Mouse (Mus musculus): ENCODE measurements around the gene C8b.
A peak's percentile ranks its signal among the peaks of the same experiment; 100 is the strongest.

C8b gene

DNA sequence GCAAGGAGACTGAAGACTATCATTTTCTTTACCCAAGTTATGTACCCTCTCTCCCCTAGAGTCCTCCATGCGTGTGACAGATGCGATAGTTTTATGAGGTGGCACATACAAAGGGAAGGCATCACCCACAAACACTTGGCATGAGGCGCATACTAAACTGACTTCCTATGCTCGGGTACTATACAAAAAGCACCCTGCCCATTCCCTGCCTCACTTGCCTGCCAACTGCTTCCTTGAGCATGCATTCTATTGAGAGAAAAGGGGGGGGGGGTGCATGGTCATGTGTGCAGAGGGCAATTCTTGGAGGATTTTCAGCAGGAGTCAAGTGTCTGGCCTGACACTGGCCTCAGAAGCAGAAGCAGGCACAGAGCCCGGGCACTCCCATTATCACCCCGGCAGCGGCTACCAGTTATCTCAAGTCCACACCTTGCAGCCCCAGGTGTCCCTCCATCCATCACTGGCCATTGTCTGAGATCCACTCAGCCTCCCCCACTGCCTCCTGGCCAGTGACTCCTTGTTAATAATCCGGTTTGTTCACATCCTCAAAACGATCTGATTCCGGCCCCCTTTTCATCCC, 44.7 kb downstream of the C8b start:
- no peak for DNase-seq

DNA sequence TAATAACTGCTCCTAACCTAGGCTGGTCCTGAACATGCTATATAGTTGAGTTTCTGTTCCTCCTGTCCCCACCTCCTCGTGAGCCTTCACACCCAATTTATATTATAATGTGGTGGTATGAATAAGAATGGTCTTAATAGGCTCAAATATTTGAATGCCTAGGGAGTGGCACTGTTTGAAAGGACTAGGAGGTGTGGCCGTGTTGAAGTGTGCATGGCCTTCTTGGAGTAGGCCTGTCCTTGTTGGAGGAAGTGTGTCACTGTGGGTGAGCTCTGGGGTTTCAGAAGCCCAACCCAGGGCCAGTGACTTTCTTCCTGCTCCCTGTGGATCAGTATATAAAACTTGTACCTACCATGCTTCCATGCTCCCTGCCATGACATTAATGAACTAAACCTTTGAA, 47.5 kb downstream of the C8b start:
- DNase-seq, result no peak

- DNase-seq, result no peak
Observed at GRCm38 (mm10) chr4:104816519-104817232, 50.6 kb downstream of the C8b start.

- no peak for DNase-seq
Observed at GRCm38 (mm10) chr4:104817509-104817908, 51.4 kb downstream of the C8b start.

DNA sequence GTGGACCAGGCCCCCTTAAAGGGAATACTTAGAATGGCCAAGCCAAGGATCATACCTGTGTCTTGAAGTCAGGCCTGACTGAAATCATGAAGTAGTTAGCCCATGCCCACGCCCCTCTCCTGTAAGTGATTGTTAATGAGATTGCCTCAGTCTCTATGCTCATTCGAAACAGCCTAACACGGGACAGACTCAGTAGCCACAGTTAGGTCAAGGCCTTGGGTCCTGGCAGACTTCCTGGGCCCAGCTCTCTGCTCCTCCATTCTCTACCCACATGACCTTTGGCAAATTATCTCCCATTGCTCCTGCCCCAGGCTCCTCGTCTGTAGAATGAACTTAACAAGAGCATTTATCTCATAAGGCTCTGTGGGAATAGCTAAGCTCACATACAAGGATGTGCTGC, 52.9 kb downstream of the C8b start:
- DNase-seq, result no peak

- no peak for DNase-seq
Observed at GRCm38 (mm10) chr4:104819891-104820290, 53.8 kb downstream of the C8b start.

DNA sequence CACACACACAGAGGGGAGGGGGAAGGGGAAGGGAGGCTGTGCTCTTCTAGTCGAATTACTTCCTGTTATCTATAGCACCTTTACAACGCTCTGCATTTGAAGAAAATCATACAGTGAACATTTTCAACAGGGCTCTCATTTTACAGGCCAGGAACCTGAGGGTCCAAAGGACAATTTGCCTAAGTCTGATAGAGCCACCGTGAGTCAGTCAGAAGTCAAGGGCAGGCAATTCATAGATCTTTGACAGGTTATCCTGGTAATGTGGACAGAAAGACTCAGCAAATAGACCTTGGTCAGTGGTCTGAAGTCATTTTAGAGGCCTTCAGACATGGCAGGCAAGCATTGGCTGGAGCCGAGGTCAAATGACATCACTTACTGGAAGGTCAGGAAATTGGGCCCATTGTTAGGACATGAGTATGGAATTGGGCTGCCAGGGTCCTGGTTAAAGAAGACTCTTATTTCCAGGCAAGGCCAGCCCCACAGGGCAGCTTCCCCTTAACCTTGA, 57.5 kb downstream of the C8b start:
- no peak for DNase-seq

DNA sequence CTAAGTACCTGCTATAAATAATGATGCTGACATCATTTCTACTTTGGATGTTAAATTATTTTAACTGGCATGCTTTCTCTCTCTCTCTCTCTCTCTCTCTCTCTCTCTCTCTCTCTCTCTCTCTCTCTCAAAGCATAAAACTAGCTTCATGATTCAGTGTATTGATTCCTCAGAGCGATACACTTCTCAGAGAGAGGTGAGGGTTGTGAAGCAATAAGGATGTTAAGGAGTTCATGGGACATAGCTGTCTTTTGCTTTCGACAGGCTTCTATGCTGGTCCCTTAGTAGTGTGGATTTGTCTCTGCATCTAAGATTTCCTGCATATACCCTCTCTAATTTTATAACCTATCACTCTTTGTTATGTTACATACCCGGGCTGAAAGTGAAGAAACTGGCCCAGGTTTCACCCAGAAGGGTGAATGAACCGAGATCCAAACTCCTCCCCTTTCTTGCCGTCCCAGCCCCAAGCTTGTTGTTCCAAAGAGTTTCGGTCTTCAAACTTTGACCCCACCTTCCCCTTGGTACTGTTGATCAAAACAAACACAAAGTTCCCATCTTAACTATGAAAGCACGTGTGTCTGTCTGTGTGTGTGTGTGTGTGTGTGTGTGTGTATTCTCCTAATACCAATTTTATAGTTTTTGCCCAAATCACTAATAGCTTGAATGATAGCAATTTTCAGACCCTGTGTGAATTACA, 58.4 kb downstream of the C8b start:
- no peak for DNase-seq

GRCm38 (mm10) chr4:104828939-104829338, 62.8 kb downstream of the C8b start:
- peak; percentile 26 for DNase-seq

DNA sequence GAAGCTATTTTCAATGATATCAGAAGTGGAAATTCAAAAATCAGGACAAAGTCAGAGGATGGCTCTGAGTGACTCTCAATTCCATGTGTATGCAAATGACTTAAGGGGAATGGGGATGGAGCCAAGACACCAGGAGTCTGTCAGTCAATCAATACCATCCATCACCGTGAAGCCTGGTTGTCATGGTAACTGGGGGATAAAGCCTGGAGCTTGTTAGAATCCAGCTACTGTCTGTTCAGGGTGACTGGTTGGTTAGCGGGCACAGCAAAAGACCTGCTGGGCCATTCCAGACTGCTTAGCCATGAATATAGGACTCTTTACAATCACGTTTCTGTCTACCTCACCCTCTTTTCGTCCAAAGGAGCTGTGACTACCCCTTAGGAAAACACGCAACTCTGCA, 69.0 kb downstream of the C8b start:
- DNase-seq, result no peak

GRCm38 (mm10) chr4:104838342-104838741, 72.2 kb downstream of the C8b start:
- no peak for DNase-seq

- DNase-seq, result no peak
Observed at GRCm38 (mm10) chr4:104842204-104842603, 76.1 kb downstream of the C8b start.

DNA sequence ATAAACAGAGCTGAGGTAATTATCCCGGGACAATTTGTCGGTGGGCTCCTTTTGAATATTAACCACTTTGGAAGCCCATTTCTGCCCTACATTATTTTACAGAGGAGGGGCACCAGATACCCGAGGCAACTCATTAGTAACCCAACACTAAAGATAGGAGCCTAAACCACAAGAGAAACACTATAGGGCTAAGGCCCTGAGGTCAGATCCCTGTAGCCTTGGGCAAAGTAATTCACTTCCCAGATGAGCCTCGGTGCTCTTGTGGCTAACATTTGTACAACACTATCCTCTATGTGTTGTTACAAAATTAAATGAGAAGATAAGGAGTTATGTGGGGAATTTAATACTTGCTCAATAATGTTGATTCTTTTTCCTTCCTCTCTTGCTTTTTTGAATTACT, 77.4 kb downstream of the C8b start:
- DNase-seq, result no peak

All from right cerebral cortex, adult 18-20 months (tissue).